Mouse (Mus musculus): ENCODE results near the gene Bin2.

- TF ChIP-seq POLR2A (IDR thresholded peaks at IDR 0.05; ENCODE audit: low read depth, low read length), result no peak
- TF ChIP-seq CTCF (conservative IDR thresholded peaks at IDR 0.05 in 1 of 2, IDR thresholded peaks at IDR 0.05 in 1 of 2; ENCODE audit: low read depth in 2 of 2, low read length in 2 of 2), result no peak
- no peak for TF ChIP-seq MEF2A (IDR thresholded peaks at IDR 0.05; ENCODE audit: borderline replicate concordance, low read depth, low read length)
These were observed 67.7 kb downstream of the Bin2 start for GRCm38 (mm10) chr15:100601669-100602068.

Data from CH12.LX (cell line).